Mouse (Mus musculus) cerebellum, adult 2 months (tissue): Measurements from ENCODE around the gene Morc4. TPM values are rescaled to one million over a fixed set of nuclear protein-coding genes. Genes with fewer than 3 reads are reported as not detected.
A peak's percentile ranks its signal among the peaks of the same experiment; 100 is the strongest.

ENCODE experiments used
- DNase-seq, 2 experiments: peaks; one replicate each; pipeline ENCODE4 v3.0.0; 2021
- H3K27ac ChIP-seq: fragments of 200-500 bp; 2 replicates; pipeline ENCODE4 v1.5.1; 2012; ENCODE audit warnings: low read length, control low read depth, inconsistent platforms; ENCODE audit not compliant: insufficient read depth
- H3K27me3 ChIP-seq: fragments of 200-500 bp; 2 replicates; pipeline ENCODE4 v1.6.1; 2012; ENCODE audit warnings: inconsistent platforms, mild to moderate bottlenecking, low read length, moderate library complexity; ENCODE audit not compliant: control insufficient read depth, insufficient read depth
- H3K4me1 ChIP-seq: fragments of 200-500 bp; 2 replicates; pipeline ENCODE4 v1.6.1; 2011; ENCODE audit warnings: low read length; ENCODE audit not compliant: control insufficient read depth, insufficient read depth
- H3K4me3 ChIP-seq: fragments of 200-500 bp; replicated peaks from 2 replicates; pipeline ENCODE3; 2011; ENCODE audit warnings: mild to moderate bottlenecking, low read depth, low read length, control low read depth; ENCODE audit not compliant: insufficient read depth
- CTCF ChIP-seq: fragments of 200-500 bp; IDR thresholded peaks from 2 replicates; pipeline ENCODE4 v1.5.1; 2011; ENCODE audit warnings: low read depth, mild to moderate bottlenecking, control low read depth, low read length, moderate library complexity, borderline replicate concordance; ENCODE audit not compliant: insufficient read depth
- POLR2A ChIP-seq: fragments of 200-500 bp; IDR thresholded peaks from 2 replicates; pipeline ENCODE4 v1.6.1; 2011; ENCODE audit warnings: low read length, control low read depth, borderline replicate concordance; ENCODE audit not compliant: insufficient read depth
- WGBS: fragments of 180-500 bp; shearing (Covaris S2); methylation state at CpG from one replicate; pipeline ENCODE4 v1.1.7; 2018; 5-methylcytosine and 5-hydroxymethylcytosine counted together
- polyA plus RNA-seq: library from polyadenylated mRNA; depleted of rRNA; stranded (reverse); fragments of >200 nt; gene quantifications from 2 replicates; pipeline ENCODE4 v1.2.3, GENCODE M21; 2012; rRNA removed

Gene Morc4
- polyA plus RNA-seq, result 6.6 and 7.0 TPM in 2 replicates

DNA sequence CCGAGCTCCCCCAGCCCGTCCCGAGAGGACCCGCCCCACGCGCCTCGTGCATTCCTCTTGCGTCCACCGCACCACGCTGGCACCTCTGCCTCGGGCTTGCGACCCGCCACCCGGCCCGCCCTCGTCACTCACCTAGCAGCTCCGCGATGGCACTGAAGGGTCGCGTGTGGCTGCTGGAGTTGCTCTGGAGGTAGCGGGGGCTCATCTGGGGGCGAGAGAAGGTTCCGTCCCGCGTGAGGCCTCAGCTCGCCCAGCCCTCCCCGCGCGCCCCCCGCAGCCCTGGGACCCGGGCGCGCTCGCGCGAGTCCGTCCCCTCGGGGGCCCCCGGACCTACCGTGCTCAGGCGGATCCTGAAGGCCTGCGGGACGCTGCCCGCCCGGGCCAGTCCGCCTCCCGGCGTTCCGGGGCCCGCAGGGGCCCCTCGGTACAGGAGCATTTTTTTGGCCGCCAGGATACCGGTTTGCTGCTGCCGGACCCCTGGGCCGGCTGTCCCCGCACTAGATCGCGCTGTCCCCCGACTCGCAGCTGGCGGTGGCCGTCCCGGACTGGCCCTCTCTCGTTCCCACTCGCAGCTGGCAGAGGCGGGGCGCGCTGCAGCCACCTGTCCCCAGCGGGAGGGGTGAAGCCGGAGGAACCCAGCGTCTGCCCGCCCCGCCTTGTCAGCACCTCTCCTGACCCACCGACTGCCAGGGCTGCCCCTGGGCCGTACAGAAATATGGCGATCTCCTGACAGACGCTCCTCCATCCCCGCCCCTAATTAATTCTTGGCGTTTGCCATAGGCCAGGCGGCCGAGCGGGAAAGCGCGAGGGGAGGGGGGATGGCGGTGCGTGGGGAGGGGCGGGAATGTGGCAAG is at the start of gene Morc4:
Gene Morc4, minus strand, starts transcription at position 740 of the 854 bp plus-strand sequence.
- TF ChIP-seq POLR2A, result 0 out of 2 replicates have a peak, but pooled peaks have one; percentile 10
- TF ChIP-seq CTCF, result no peak
- peak within 1 kb of the TSS; percentile 67 for H3K4me3 ChIP-seq
- peak; percentile 62 to 70 for DNase-seq
- WGBS, result 7% methylated on average over 60 of the region's 87 CpGs
- H3K4me1 ChIP-seq, result no peaks in the 10 kb centered on the region
- H3K27ac ChIP-seq, result no peak within 1 kb of the TSS
- H3K27me3 ChIP-seq, result no peaks in the 10 kb centered on the region

DNA sequence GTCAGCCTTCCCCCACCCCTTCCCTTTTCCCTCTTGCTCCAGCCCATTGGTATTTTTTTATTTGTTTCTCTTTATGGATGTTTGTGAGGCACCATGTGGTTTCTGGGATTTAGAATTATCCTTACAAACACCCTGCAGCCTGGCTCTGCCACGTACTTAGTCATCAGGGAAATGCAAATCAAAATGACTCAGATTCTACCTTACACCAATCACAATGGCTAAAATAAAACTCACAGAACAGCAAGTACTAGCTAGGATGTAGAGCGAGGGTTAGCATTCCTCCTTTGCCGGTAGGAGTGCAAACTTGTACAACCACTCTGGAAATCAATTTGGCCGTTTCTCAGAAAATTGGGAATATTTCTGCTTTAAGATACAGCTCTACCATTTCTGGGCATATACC is 49.1 kb upstream of the Morc4 start:
- H3K27me3 ChIP-seq, result no peaks in the 10 kb centered on the region
- WGBS, result 92% methylated on average over 4 of the region's 4 CpGs
- H3K27ac ChIP-seq, result no peak overlapping the region
- no peak for TF ChIP-seq POLR2A
- TF ChIP-seq CTCF, result no peak
- DNase-seq, result no peak
- no peak overlapping the region for H3K4me3 ChIP-seq
- H3K4me1 ChIP-seq, result no peaks in the 10 kb centered on the region

DNA sequence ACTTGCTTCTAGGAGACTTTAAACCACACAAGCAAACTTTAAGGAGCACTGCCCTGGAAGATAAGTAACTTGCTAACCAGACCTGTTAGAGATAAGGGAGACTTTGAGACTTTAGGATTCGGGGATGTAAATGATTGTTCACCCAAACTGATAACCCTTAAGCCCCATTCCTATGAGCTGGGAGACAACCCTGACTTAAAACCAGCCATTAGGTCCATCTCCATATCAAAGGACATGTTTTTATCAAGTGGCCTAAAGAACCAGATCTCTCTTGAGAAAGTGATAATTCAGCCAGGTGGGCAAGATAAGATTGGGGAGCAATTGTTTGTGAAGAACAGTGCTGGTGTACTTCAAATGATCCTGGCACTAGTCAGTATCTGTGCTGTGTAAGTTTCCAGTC is 19.9 kb upstream of the Morc4 start:
- H3K27me3 ChIP-seq, result no peaks in the 10 kb centered on the region
- DNase-seq, result no peak
- WGBS, result 86% methylated on average over 1 of the region's 1 CpGs

GRCm38 (mm10) chrX:139883221-139883620 is 11.7 kb upstream of the Morc4 start:
- Histone ChIP-seq H3K4me3 (no peak overlapping the region), H3K4me1 (no peaks in the 10 kb centered on the region), H3K27ac (no peak overlapping the region), H3K27me3 (no peaks in the 10 kb centered on the region)
- TF ChIP-seq POLR2A (no peak), CTCF (no peak)
- DNase-seq, result no peak

More for the DNA sequence above, 19.9 kb upstream of the Morc4 start:
- H3K27ac ChIP-seq, result no peak overlapping the region
- no peaks in the 10 kb centered on the region for H3K4me1 ChIP-seq
- H3K4me3 ChIP-seq, result no peak overlapping the region
- TF ChIP-seq CTCF, result no peak
- TF ChIP-seq POLR2A, result no peak

DNA sequence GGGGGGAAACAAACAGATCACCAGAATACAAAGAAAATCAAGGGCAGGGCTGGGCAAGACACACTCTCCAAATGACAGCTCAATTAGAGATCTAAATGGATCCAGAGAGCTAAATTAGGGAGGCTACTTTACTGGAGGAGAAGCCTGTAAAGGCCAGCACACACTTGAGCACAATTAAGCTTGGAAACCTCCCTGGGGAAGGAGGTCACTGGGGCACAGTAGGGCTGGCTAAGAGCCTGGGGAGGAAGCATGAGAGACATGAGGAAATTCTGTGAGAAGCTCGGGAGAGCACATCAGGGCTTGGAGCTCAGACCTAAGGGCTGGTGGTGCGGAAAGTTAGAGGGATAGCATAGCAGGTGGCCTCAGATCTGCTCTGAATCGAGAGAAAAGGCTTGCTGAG is 6.5 kb upstream of the Morc4 start:
- WGBS, result 23% methylated on average over 3 of the region's 3 CpGs
- DNase-seq, result no peak
- TF ChIP-seq CTCF (no peak), POLR2A (no peak)
- Histone ChIP-seq H3K27me3 (no peaks in the 10 kb centered on the region), H3K27ac (no peak overlapping the region), H3K4me3 (no peak overlapping the region), H3K4me1 (no peaks in the 10 kb centered on the region)

DNA sequence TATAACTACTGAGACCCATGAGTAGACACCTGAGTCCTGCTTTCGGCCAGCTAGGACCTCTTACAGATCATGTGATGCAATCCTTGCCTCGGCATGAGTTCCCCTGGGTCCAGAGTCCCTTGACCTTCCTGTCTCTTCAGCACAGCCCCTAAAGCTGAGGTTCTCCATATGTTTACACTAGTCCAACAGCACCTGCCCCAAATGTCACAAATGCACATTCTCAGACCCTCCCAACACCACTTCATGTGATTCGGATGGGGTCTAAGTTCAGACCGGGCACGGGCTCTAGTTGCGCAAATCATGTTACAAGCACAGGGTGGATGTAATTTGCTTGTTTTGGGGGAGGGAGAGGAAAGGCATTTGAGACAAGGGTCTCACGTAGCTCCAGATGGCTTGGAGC is 5.6 kb upstream of the Morc4 start:
- 91% methylated on average over 7 of the region's 7 CpGs for WGBS
- no peak for DNase-seq
- Histone ChIP-seq H3K27ac (no peak overlapping the region), H3K4me3 (no peak overlapping the region), H3K27me3 (no peaks in the 10 kb centered on the region), H3K4me1 (no peaks in the 10 kb centered on the region)
- TF ChIP-seq CTCF, result no peak
- TF ChIP-seq POLR2A, result no peak

- DNase-seq, result peak; percentile 5 to 12
- WGBS, result 8% methylated on average over 15 of the region's 15 CpGs
These were observed 1.2 kb downstream of the Morc4 start for GRCm38 (mm10) chrX:139870300-139870711.

GRCm38 (mm10) chrX:139859402-139859801 is 12.1 kb downstream of the Morc4 start:
- Histone ChIP-seq H3K4me3 (no peak overlapping the region), H3K4me1 (no peaks in the 10 kb centered on the region), H3K27ac (no peak overlapping the region), H3K27me3 (no peaks in the 10 kb centered on the region)
- DNase-seq, result no peak
- WGBS, result 76% methylated on average over 5 of the region's 5 CpGs
- TF ChIP-seq POLR2A (no peak), CTCF (no peak)

More at GRCm38 (mm10) chrX:139870300-139870711, 1.2 kb downstream of the Morc4 start:
- H3K4me3 ChIP-seq, result peak overlapping the region; percentile 67
- H3K27me3 ChIP-seq, result no peaks in the 10 kb centered on the region
- no peak overlapping the region for H3K27ac ChIP-seq
- no peak for TF ChIP-seq CTCF
- TF ChIP-seq POLR2A, result no peak
- H3K4me1 ChIP-seq, result no peaks in the 10 kb centered on the region
